Mouse (Mus musculus): ENCODE data around the gene C2cd5. TPM values are rescaled to one million over a fixed set of nuclear protein-coding genes. Genes with fewer than 3 reads are reported as not detected.
A peak's percentile ranks its signal among the peaks of the same experiment; 100 is the strongest.
"Not testable (repeated sequence)": the region's sequence is repeated elsewhere in the genome, so short reads cannot be mapped to it uniquely, and the experiment has no call there.

C2cd5 gene
- total RNA-seq, 2 experiments from 2014 or later, result 38.1 to 65.3 TPM

- no peak for ATAC-seq (replicated peaks; ENCODE audit: poor library complexity)
Measured at GRCm38 (mm10) chr6:143027402-143027801, 72.5 kb downstream of the C2cd5 start.

- ATAC-seq (replicated peaks; ENCODE audit: poor library complexity), result no peak
Measured at GRCm38 (mm10) chr6:143023691-143024090, 76.2 kb downstream of the C2cd5 start.

DNA sequence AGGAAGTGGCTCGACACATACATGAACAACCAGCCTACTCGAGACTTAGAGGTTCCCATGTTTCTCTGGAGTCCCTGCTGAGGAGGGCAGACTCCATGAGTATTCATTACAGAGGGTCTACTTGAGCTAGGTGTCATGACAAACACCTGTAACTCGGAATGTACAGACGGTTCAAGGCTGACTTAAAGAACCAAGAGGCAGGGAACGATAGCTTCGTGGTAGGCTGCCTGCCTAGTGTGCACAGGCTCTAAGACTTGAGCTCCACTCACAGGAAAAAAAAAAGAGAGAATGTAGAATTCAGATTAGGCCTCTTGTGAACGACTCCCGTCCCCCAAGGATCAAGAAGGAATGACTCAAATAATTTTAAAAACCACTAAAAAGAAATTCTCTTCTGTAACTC lies 78.2 kb downstream of the C2cd5 start:
- no peak for ATAC-seq (replicated peaks; ENCODE audit: poor library complexity)

GRCm38 (mm10) chr6:143020647-143021046 lies 79.3 kb downstream of the C2cd5 start:
- peak; percentile 94 for ATAC-seq (replicated peaks; ENCODE audit: poor library complexity)

GRCm38 (mm10) chr6:143020146-143020545 lies 79.8 kb downstream of the C2cd5 start:
- no peak for ATAC-seq (replicated peaks; ENCODE audit: poor library complexity)

GRCm38 (mm10) chr6:143012513-143013215 lies 87.3 kb downstream of the C2cd5 start:
- ATAC-seq (replicated peaks; ENCODE audit: poor library complexity), result no peak

- no peak for ATAC-seq (replicated peaks; ENCODE audit: poor library complexity)
Measured at GRCm38 (mm10) chr6:143008865-143009264, 91.1 kb downstream of the C2cd5 start.

GRCm38 (mm10) chr6:143005209-143005608 lies 94.7 kb downstream of the C2cd5 start:
- not testable (repeated sequence) for ATAC-seq (replicated peaks; ENCODE audit: poor library complexity)

- 0 out of 2 replicates have a peak, but pooled peaks have one; percentile 23 for ATAC-seq (replicated peaks; ENCODE audit: poor library complexity)
Measured at GRCm38 (mm10) chr6:143004801-143005200, 95.1 kb downstream of the C2cd5 start.

DNA sequence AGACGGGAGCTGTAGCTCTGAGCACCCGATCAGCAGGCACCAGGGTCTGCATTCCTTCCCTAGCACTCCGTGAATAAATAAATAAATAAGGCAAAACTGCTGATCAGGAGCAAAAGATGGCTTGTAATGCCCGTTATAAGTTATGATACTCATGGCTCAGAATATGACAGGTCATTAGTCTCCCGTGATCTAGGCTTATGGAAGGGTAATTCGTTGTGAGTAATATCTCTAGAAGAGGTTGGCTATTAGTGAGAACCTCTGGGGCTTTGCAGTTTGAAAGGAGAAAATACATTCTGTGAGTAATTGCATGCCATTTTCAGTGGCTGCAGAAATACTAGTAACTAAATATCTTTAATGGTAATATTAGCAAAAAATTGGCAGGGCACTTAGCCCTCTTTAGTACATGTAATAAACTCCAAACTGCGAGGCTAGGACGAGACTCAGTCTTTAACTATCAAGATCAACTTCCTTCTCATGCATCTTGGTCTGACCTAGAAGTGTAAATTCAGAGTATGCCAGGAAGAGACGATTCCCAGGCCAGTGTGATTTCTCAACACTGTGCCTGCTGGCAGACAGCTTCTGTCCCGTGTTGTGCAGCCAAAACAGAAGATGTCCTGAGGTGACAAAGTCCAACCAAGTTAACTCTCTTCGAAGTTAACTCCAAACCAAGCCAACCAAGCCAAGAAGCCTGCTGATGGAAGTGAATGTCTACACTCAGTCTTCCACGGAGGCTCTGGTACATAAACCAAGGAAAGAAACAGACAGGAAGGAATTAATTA lies 101.5 kb downstream of the C2cd5 start:
- ATAC-seq (replicated peaks; ENCODE audit: poor library complexity), result no peak

- ATAC-seq (replicated peaks; ENCODE audit: poor library complexity), result no peak
Measured at GRCm38 (mm10) chr6:142996887-142997286, 103.1 kb downstream of the C2cd5 start.

DNA sequence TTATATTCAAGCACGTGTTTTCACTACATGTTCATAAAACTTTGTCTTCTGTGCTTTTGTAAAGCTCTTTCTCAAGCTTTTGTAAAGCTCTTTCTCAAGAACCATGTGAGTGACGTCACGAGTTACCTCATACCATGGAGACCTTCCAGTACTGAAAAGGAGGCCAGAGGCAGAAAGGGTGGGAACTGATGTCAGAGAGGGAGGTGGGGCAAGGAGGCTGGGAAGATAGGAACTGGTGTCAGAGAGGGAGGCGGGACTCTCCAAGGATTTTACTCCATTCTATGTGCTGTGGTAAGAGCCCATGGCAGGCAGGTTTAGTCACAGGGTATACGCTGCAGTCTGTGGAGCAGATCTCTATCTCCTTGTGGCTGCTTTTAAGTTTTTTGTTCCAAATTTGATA lies 104.4 kb downstream of the C2cd5 start:
- ATAC-seq (replicated peaks; ENCODE audit: poor library complexity), result peak; percentile 74

GRCm38 (mm10) chr6:142994821-142995220 lies 105.1 kb downstream of the C2cd5 start:
- no peak for ATAC-seq (replicated peaks; ENCODE audit: poor library complexity)

DNA sequence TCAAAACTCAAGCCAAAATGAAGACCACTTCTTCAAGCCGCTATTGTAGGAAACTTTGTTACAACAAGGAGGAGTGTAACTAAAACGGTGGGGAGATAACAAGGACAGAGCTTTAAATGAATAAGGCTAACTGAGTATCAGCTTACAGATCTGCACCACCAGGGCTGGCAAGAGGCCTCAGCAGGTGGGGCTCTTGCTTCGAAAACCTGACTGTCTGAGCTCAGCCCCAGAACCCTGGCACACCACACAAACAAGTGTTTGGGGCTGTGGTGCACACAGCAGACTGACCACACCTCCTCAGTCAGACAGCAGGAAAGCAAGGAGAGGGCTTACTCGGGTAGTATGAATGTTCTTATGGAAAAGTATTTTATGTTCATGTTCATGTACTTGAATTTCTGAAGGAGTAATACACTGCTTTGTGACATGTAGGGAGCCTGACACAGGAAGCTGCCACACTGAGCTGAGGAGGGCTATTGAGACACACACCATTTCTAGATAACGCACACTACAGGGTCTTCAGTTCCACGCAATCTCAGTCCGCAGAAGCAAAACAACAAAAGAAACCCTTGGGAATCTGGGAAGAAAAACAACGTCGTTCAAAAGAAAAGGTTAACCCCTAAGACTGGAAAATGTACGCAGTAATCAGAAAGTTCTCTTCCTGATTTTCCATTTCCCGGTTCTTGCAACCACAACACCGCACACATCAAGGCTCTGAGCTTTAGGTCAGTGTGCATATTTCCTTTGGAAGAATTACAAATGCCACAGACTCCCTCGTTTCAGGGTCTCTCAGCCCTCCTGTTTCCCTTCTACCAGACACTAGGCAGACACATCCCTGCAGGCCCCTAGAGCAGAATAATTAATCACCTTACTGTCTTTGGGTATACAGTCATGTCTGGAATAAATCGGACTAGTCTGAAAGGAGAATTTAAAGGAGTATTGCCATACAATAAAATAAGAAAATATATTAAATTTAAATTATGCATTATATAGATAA lies 105.9 kb downstream of the C2cd5 start:
- peak; percentile 20; the same call in 1 of the 2 replicates for ATAC-seq (replicated peaks; ENCODE audit: poor library complexity)

DNA sequence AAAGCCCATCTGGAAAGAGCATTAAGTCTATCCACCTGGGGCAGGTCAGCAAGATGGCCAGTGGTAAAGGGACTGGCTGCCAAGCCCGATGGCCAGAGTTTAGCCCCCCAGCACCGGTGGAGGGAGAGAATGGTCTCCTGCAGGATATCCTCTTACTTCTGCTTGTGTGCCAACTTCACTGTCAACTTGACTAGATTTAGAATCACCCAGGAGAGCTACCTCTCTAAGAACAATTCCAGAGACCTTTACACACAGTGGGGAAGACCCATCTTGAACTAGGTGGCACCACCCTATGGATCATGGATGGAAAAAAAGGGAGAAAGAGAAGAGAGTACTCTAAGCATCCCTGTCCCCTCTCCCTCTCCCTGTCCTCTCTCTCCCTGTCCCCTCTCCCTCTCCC lies 107.0 kb downstream of the C2cd5 start:
- no peak for ATAC-seq (replicated peaks; ENCODE audit: poor library complexity)

- ATAC-seq (replicated peaks; ENCODE audit: poor library complexity), result no peak
Measured at GRCm38 (mm10) chr6:142992099-142992498, 107.8 kb downstream of the C2cd5 start.

DNA sequence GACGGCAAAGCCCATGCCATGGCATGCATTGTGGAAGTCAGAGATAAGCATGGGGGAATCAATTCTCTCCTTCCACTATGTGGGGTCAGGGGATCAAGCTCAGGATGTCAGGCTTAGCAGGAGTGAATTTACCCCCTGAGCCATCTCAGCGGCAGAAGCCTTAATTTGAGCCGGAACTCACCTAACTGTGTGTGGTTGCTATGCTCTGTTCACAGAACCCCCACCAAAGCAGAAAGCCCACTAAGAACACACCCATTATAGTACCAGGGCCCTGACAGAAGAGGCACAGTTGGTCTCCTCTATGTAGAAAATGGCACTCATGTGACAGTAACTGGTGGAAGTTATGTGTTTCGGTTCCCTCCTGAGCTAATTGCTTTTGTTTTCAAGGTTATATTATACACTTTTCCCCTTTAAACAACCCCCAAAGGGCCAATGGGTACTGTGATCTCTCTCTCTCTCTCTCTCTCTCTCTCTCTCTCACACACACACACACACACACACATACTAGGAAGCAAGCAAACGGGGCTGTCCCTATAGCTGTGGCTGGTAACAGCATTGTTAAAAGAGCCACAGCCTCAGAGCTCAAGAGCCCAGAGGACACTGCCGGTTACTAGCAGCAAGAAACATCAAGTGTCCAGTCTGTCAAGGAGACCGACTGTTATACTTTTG lies 108.4 kb downstream of the C2cd5 start:
- no peak for ATAC-seq (replicated peaks; ENCODE audit: poor library complexity)

DNA sequence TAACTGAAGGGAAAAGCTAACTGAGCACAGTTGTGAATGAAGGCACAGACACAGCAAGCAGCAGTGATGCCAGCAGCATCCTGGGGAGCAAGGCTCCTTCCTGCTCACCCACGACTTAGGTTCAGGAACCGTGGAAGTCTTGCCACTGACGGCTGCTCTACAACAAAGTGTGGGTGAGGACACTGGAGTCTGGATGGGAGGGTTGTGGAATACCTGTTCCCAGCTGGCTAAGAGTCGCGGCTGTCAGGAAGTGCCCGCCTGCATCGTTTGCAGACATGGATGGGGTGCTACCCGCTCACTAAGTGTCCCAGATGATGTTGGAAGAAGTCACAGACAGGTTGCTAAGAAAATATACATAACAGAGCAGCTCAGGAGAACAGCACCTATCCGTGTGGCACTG lies 109.4 kb downstream of the C2cd5 start:
- no peak for ATAC-seq (replicated peaks; ENCODE audit: poor library complexity)

DNA sequence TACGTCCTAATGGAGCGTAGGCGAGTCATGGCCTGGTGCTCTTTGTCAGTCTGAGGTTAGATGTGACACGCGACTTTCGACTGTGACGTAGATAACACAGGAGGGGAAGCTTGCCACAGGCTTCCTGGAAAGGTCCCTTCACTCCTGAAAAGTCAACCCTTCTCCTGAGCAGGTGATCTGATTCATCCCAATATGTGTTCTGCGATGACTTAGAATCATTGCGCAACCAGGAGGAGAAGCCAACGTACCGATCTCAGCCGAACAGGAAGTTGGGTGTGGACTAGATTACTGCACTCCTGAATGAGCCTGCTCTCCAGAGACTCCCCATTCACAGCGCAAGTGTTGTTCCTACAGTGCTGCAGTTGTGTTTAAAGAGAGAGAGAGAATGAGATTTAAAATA lies 110.4 kb downstream of the C2cd5 start:
- ATAC-seq (replicated peaks; ENCODE audit: poor library complexity), result peak; percentile 79

- ATAC-seq (replicated peaks; ENCODE audit: poor library complexity), result peak; percentile 84
Measured at GRCm38 (mm10) chr6:142988753-142989152, 111.2 kb downstream of the C2cd5 start.

Measured in megakaryocyte progenitor cell, adult 5-6 weeks (primary cell).